Mouse (Mus musculus) lung, embryonic 14.5 days (tissue): ENCODE results near the gene Cul1. TPM values are rescaled to one million over a fixed set of nuclear protein-coding genes. Genes with fewer than 3 reads are reported as not detected.
A peak's percentile ranks its signal among the peaks of the same experiment; 100 is the strongest.

Experiments
- ATAC-seq: fragments of 200-750 bp; cut with Nextera tagmentation; 2 replicates; pipeline ENCODE4 v1.8.0; 2017; ENCODE audit warnings: mild to moderate bottlenecking, moderate TSS enrichment, moderate library complexity; ENCODE audit not compliant: insufficient read depth
- DNase-seq: peaks from one replicate; pipeline ENCODE4 v3.0.0-alpha.2; 2015
- H3K27ac ChIP-seq: fragments of 300-500 bp; sonication (generic); 2 replicates; pipeline ENCODE4 v1.5.1; 2014; ENCODE audit warnings: low read depth, mild to moderate bottlenecking, moderate library complexity
- H3K27me3 ChIP-seq: fragments of 300-500 bp; sonication (generic); 2 replicates; pipeline ENCODE4 v1.6.1; 2014; ENCODE audit warnings: low read length, control low read depth; ENCODE audit not compliant: insufficient read depth
- H3K36me3 ChIP-seq: fragments of 300-500 bp; sonication (generic); 2 replicates; pipeline ENCODE4 v1.6.1; 2014; ENCODE audit warnings: control low read depth; ENCODE audit not compliant: insufficient read depth
- H3K4me1 ChIP-seq: fragments of 300-500 bp; sonication (generic); 2 replicates; pipeline ENCODE4 v1.6.1; 2014; ENCODE audit warnings: antibody characterized with exemption, control low read depth; ENCODE audit not compliant: insufficient read depth
- H3K4me2 ChIP-seq: fragments of 300-500 bp; sonication (generic); 2 replicates; pipeline ENCODE4 v1.6.1; 2014; ENCODE audit warnings: mild to moderate bottlenecking
- H3K4me3 ChIP-seq: fragments of 300-500 bp; sonication (generic); 2 replicates; pipeline ENCODE4 v1.5.1; 2014; ENCODE audit warnings: low read depth, low read length
- H3K9ac ChIP-seq: fragments of 300-500 bp; sonication (generic); 2 replicates; pipeline ENCODE4 v1.6.1; 2014
- H3K9me3 ChIP-seq: fragments of 300-500 bp; sonication (generic); 2 replicates; pipeline ENCODE4 v1.6.1; 2016; ENCODE audit warnings: low read depth, low read length, control low read depth
- CTCF ChIP-seq: IDR thresholded peaks from 2 replicates; pipeline ENCODE4 v1.5.1; 2016; ENCODE audit warnings: antibody characterized with exemption, low read depth
- WGBS: fragments of 180-500 bp; shearing (Covaris S2); extraction: QIAGEN DNeasy Blood & Tissue Kit; methylation state at CpG from one replicate; pipeline ENCODE4 v1.1.7; 2014; 5-methylcytosine and 5-hydroxymethylcytosine counted together
- polyA plus RNA-seq: library from polyadenylated mRNA; unstranded; fragments of >200 nt; fragmentation: Nextera tagmentation; extraction: Ambion mirVana; gene quantifications from 2 replicates; pipeline ENCODE4 v1.2.1, GENCODE M21; 2014

The Cul1 gene
- polyA plus RNA-seq, 1 experiment from 2014 or later: 155 TPM

DNA sequence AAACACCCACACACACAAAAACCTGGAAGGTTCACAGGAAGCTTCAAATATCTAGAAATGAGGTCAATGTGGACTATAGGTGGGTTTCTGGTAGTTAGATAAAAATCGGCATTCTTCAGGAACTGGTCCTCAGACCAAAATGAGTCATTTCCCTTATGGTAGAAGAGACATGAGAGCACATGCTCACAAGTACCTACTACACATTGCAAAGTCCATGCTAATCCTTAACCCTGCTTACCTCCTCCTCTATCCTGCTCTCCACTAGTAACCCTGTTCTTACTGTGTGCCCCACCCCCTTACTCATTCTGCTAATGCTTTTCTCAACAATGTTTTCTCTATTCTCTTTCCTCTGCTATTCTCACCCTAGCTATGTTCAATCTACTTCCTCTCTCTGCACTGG is 74.5 kb downstream of the Cul1 start:
- no peak overlapping the region for H3K4me2 ChIP-seq
- no peak for DNase-seq
- no peaks in the 10 kb centered on the region for H3K9me3 ChIP-seq
- no peak overlapping the region for H3K27ac ChIP-seq
- no peak overlapping the region for H3K9ac ChIP-seq
- no peaks in the 10 kb centered on the region for H3K4me1 ChIP-seq
- ATAC-seq: no peak
- H3K36me3 ChIP-seq: peaks cover 96% of the 10 kb centered on the region
- no peaks in the 10 kb centered on the region for H3K27me3 ChIP-seq
- TF ChIP-seq CTCF: no peak
- WGBS: 67% methylated on average over 1 of the region's 1 CpGs
- H3K4me3 ChIP-seq: no peak overlapping the region

- WGBS: 64% methylated on average over 1 of the region's 1 CpGs
These were observed 79.3 kb downstream of the Cul1 start for GRCm38 (mm10) chr6:47532547-47532946.

DNA sequence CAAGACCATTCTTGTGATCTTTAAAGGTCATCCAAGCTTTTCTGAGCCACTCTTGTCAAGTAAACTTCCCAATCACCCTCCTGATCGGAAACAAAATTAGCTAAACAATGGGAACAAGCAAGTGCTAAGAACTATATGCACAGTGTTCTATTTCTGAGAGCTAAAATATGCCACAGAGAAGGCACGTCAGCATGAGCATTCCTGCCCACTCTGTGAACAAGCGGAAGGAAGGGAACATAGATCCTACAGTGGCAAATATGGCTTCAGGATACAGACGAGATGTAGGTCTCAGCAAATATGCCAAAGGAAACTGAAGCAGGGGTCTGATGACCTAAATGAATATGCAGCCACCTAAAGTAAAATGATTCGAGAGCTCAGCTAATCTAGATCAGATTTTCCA is 82.1 kb downstream of the Cul1 start:
- Histone ChIP-seq H3K27me3 (no peaks in the 10 kb centered on the region), H3K4me1 (no peaks in the 10 kb centered on the region), H3K4me3 (no peak overlapping the region), H3K9ac (no peak overlapping the region), H3K36me3 (peaks cover 61% of the 10 kb centered on the region), H3K9me3 (no peaks in the 10 kb centered on the region), H3K4me2 (no peak overlapping the region), H3K27ac (no peak overlapping the region)
- no peak for ATAC-seq
- TF ChIP-seq CTCF: no peak
- 79% methylated on average over 5 of the region's 5 CpGs for WGBS
- DNase-seq: no peak

More at GRCm38 (mm10) chr6:47532547-47532946, 79.3 kb downstream of the Cul1 start:
- ATAC-seq (no peak), DNase-seq (no peak)
- no peak overlapping the region for H3K27ac ChIP-seq
- H3K4me3 ChIP-seq: no peak overlapping the region
- no peaks in the 10 kb centered on the region for H3K4me1 ChIP-seq
- H3K27me3 ChIP-seq: no peaks in the 10 kb centered on the region
- peaks cover 86% of the 10 kb centered on the region for H3K36me3 ChIP-seq
- no peak for TF ChIP-seq CTCF
- H3K4me2 ChIP-seq: no peak overlapping the region
- H3K9ac ChIP-seq: no peak overlapping the region
- H3K9me3 ChIP-seq: no peaks in the 10 kb centered on the region

DNA sequence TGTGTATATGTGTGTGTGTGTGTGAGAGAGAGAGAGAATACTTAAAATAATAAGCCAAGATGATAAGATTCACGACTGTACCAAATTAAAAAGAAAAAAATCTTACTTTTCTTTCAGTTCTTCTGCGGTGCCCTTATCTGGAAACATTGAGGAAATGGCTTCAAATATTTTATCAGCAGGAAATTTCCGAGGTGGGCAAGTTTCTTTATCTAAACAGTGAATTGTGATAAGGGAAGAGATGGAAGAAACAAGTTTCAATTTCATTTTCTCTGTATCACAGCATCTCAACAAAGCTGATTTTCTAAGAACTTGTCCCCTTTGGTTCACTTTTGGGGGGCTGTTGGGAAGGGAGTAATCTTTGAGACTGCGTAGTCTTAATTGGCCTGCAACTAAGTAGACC is 99.1 kb downstream of the Cul1 start:
- 65% methylated on average over 4 of the region's 4 CpGs for WGBS
- no peaks in the 10 kb centered on the region for H3K4me1 ChIP-seq
- no peak overlapping the region for H3K4me2 ChIP-seq
- no peak overlapping the region for H3K9ac ChIP-seq
- no peak overlapping the region for H3K27ac ChIP-seq
- H3K9me3 ChIP-seq: no peaks in the 10 kb centered on the region
- TF ChIP-seq CTCF: no peak
- ATAC-seq (no peak), DNase-seq (no peak)
- H3K36me3 ChIP-seq: peaks cover 82% of the 10 kb centered on the region
- no peaks in the 10 kb centered on the region for H3K27me3 ChIP-seq
- no peak overlapping the region for H3K4me3 ChIP-seq

DNA sequence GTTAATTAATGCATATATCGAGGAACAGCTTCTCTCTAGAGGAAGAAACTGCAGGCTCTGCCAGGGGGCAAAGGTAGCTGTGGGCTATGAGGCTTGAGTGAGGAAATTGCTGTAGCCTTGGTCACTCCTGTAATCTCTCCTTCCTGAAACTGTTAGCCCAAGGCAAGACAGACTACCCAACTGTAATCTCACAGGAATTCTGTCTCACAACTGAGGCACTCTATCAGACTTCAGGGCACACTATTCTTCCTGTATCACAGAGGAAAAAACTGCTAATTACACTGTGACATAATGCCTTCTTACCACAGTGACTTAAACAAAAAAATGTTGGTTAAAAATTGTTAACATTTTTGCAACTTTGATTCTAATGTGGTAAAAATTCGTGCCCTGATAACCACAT is 106.1 kb downstream of the Cul1 start:
- no peak for DNase-seq
- no peak overlapping the region for H3K4me3 ChIP-seq
- WGBS: 86% methylated on average over 2 of the region's 2 CpGs

DNA sequence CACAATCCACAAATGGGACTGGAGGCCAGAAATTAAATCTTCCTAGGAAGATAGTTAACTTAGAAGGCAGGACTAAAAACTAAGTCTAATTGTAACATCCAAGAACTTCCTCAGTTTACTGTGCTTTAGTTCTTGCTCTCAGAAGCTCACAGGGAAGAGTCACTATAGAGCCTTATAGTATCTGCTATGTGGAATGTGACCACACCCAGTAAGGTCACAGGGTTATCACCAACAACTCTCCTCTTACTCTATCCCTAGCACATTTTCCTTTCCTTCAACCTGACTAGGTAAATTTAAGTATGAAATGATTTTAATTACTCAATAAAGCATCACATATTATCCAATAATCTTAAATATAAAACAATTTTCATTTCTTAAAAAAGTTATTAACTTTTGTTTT is 107.2 kb downstream of the Cul1 start:
- no peaks in the 10 kb centered on the region for H3K27me3 ChIP-seq
- DNase-seq (no peak), ATAC-seq (no peak)
- no peak overlapping the region for H3K4me3 ChIP-seq
- no peak overlapping the region for H3K4me2 ChIP-seq
- H3K9me3 ChIP-seq: no peaks in the 10 kb centered on the region
- no peak for TF ChIP-seq CTCF
- peaks cover 75% of the 10 kb centered on the region for H3K36me3 ChIP-seq
- no peak overlapping the region for H3K9ac ChIP-seq
- no peak overlapping the region for H3K27ac ChIP-seq
- H3K4me1 ChIP-seq: no peaks in the 10 kb centered on the region

More for the DNA sequence above, 106.1 kb downstream of the Cul1 start:
- peaks cover 81% of the 10 kb centered on the region for H3K36me3 ChIP-seq
- ATAC-seq: no peak
- H3K4me1 ChIP-seq: no peaks in the 10 kb centered on the region
- H3K9ac ChIP-seq: no peak overlapping the region
- H3K9me3 ChIP-seq: no peaks in the 10 kb centered on the region
- H3K4me2 ChIP-seq: no peak overlapping the region
- TF ChIP-seq CTCF: no peak
- no peaks in the 10 kb centered on the region for H3K27me3 ChIP-seq
- no peak overlapping the region for H3K27ac ChIP-seq

DNA sequence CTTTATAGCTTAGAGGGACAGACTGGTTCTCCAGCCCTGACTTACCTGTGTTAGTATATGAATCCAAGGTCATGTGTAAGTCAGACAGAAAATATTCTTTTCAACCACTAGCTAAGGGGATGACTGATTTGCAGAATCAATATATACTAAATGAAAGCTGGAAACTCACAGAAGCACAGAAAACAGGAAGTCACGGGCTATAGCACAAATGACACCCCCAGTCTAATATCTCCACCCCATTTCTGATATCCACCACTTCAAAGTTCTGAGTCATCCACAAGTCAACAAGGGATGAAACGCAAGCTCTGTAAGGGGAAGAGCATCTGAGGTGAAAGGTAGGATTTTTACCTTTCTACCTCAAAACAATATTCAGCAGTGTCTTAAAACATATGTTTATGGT is 107.6 kb downstream of the Cul1 start:
- Histone ChIP-seq H3K9me3 (no peaks in the 10 kb centered on the region), H3K36me3 (peaks cover 75% of the 10 kb centered on the region)

GRCm38 (mm10) chr6:47561426-47561825 is 108.2 kb downstream of the Cul1 start:
- no peaks in the 10 kb centered on the region for H3K27me3 ChIP-seq
- ATAC-seq (no peak), DNase-seq (peak; percentile 15)
- no peaks in the 10 kb centered on the region for H3K4me1 ChIP-seq
- no peak overlapping the region for H3K4me3 ChIP-seq
- H3K4me2 ChIP-seq: no peak overlapping the region
- TF ChIP-seq CTCF: 0 out of 2 replicates have a peak, but pooled peaks have one; percentile 15
- 78% methylated on average over 5 of the region's 5 CpGs for WGBS
- H3K27ac ChIP-seq: no peak overlapping the region
- H3K9me3 ChIP-seq: no peaks in the 10 kb centered on the region
- H3K36me3 ChIP-seq: peaks cover 72% of the 10 kb centered on the region
- no peak overlapping the region for H3K9ac ChIP-seq

More for the DNA sequence above, 107.6 kb downstream of the Cul1 start:
- DNase-seq: no peak
- no peak for TF ChIP-seq CTCF
- Histone ChIP-seq H3K4me2 (no peak overlapping the region), H3K27ac (no peak overlapping the region), H3K4me3 (no peak overlapping the region), H3K4me1 (no peaks in the 10 kb centered on the region), H3K9ac (no peak overlapping the region), H3K27me3 (no peaks in the 10 kb centered on the region)
- no peak for ATAC-seq
- 85% methylated on average over 2 of the region's 2 CpGs for WGBS
